Mouse (Mus musculus) embryonic facial prominence, embryonic 15.5 days (tissue): ENCODE results near the gene AC153137.1. TPM values are rescaled to one million over a fixed set of nuclear protein-coding genes. Genes with fewer than 3 reads are reported as not detected.
"Not testable (repeated sequence)": the region's sequence is repeated elsewhere in the genome, so short reads cannot be mapped to it uniquely, and the experiment has no call there.

Experiments used
- ATAC-seq: fragments of 200-750 bp; cut with Nextera tagmentation; 2 replicates; pipeline ENCODE4 v1.8.0; 2017; ENCODE audit warnings: low read depth, moderate TSS enrichment; ENCODE audit not compliant: insufficient number of reproducible peaks, low FRiP score, low TSS enrichment
- H3K27ac ChIP-seq: fragments of 300-500 bp; sonication (generic); replicated peaks from 2 replicates; pipeline ENCODE4 v1.5.1; 2015; ENCODE audit warnings: mild to moderate bottlenecking, inconsistent platforms
- H3K27me3 ChIP-seq: fragments of 300-500 bp; sonication (generic); 2 replicates; pipeline ENCODE4 v1.6.1; 2015; ENCODE audit warnings: inconsistent platforms
- H3K36me3 ChIP-seq: fragments of 300-500 bp; sonication (generic); 2 replicates; pipeline ENCODE4 v1.6.1; 2015; ENCODE audit warnings: mild to moderate bottlenecking, inconsistent platforms
- H3K4me1 ChIP-seq: fragments of 300-500 bp; sonication (generic); 2 replicates; pipeline ENCODE4 v1.6.1; 2015; ENCODE audit warnings: inconsistent platforms
- H3K4me2 ChIP-seq: fragments of 300-500 bp; sonication (generic); replicated peaks from 2 replicates; pipeline ENCODE4 v1.6.1; 2015; ENCODE audit warnings: mild to moderate bottlenecking, inconsistent platforms
- H3K4me3 ChIP-seq: fragments of 300-500 bp; sonication (generic); replicated peaks from 2 replicates; pipeline ENCODE4 v1.5.1; 2015; ENCODE audit warnings: mild to moderate bottlenecking, inconsistent platforms
- H3K9ac ChIP-seq: fragments of 300-500 bp; sonication (generic); 2 replicates; pipeline ENCODE4 v1.6.1; 2015; ENCODE audit warnings: inconsistent platforms
- H3K9me3 ChIP-seq: fragments of 300-500 bp; sonication (generic); replicated peaks from 2 replicates; pipeline ENCODE4 v1.6.1; 2016; ENCODE audit warnings: inconsistent platforms
- WGBS: fragments of 180-500 bp; shearing (Covaris S2); methylation state at CpG from one replicate; pipeline ENCODE4 v1.1.7; 2015; 5-methylcytosine and 5-hydroxymethylcytosine counted together
- polyA plus RNA-seq: library from polyadenylated mRNA; unstranded; fragments of >200 nt; fragmentation: Nextera tagmentation; extraction: Ambion mirVana; gene quantifications from 2 replicates; pipeline ENCODE4 v1.2.1, GENCODE M21; 2015

AC153137.1 gene
- polyA plus RNA-seq, result not detected in 2 replicates

DNA sequence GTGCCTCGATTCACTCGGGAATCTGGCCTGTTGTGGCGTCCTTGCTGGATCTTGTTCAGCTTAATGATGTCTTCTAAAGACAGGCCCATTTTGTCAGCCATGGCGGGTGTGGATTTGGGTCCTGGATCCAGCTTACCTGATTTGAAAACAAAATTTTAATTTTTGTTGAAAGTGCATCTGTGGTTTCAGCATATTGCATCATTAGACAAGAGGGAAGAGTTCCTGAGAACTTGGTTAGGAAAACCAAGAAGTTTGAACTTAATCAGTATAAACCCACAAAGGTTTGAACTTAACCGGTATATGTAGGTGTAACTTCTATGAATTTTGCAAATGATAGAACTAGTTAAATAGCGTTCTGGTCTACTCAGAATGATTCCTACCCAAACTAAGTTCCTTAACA lies at the start of gene AC153137.1:
AC153137.1 (minus strand) TSS at position 101 of the 400 bp plus-strand sequence.
- WGBS, result 88% methylated on average over 5 of the region's 6 CpGs
- H3K4me2 ChIP-seq, H3K36me3 ChIP-seq, H3K9ac ChIP-seq, H3K27me3 ChIP-seq, H3K4me3 ChIP-seq, ATAC-seq, H3K4me1 ChIP-seq, H3K27ac ChIP-seq, H3K9me3 ChIP-seq: not testable (repeated sequence)

DNA sequence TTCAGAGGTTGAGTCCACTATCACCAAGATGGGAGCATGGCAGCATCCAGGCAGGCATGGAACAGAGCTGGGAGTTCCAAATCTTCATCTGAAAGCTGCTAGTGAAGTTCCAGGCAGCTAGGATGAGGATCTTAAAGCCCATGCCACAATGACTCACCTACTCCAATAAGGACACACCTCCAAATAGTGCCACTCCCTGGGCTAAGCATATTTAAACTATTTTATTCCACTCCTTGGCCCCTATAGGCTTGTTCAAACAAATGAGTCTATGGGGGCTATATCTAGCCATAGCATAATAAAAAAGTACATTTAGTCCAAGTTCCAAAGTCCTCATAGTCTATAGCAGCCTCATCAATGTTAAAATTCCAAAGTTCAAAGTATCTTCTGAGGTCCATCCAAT lies 45.4 kb upstream of the AC153137.1 start:
- Histone ChIP-seq H3K27me3 (no peaks in the 10 kb centered on the region), H3K9ac (no peak overlapping the region), H3K4me1 (no peaks in the 10 kb centered on the region), H3K27ac (no peak overlapping the region), H3K4me2 (no peak overlapping the region), H3K4me3 (no peak overlapping the region), H3K36me3 (no peaks in the 10 kb centered on the region), H3K9me3 (no peaks in the 10 kb centered on the region)
- no peak for ATAC-seq

DNA sequence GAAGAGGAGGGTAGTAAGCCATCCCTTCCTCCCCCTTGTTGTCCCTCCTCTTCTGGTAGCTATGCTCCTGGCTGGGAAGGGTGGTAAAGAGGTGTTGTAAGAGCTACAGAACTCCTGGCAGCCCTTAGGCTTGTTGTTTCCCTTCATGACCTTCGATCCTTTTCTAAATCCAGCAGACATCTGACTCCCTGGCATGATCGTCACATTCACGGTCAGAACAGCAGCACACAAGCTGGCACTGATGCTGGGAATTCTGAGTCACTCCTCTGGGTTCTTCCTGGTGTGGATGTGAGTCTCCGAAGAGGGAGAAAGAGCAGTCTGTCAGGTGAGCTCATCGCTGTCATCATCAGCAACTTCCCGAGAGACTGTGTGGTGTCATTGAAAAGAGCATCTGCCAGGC lies 41.5 kb upstream of the AC153137.1 start:
- no peaks in the 10 kb centered on the region for H3K27me3 ChIP-seq
- no peak for ATAC-seq
- H3K4me3 ChIP-seq, result no peak overlapping the region
- H3K9me3 ChIP-seq, result no peaks in the 10 kb centered on the region
- H3K9ac ChIP-seq, result no peak overlapping the region
- H3K36me3 ChIP-seq, result no peaks in the 10 kb centered on the region
- no peak overlapping the region for H3K4me2 ChIP-seq
- H3K4me1 ChIP-seq, result no peaks in the 10 kb centered on the region
- H3K27ac ChIP-seq, result no peak overlapping the region
- WGBS, result 72% methylated on average over 6 of the region's 6 CpGs

DNA sequence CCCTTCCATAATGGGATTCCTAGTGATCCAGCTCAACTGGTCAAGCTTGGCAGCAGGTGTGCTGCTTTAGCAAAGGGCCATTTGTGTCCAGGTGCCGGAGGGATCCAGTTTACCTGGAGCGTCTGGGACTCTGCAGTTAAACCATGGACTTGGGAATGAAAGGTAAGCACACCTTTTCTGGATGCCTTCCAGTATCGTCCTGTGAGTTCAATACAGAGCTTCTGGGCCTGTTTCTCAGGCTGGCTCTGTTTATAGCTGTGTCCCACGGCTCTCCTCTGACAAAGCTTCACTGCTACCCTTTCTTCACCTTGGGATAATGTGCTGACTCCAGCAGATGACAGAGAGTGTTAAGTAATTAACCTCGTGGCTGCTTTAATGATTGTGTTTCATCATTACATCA lies 39.6 kb upstream of the AC153137.1 start:
- H3K9ac ChIP-seq, result no peak overlapping the region
- H3K27ac ChIP-seq, result no peak overlapping the region
- H3K36me3 ChIP-seq, result no peaks in the 10 kb centered on the region
- H3K4me2 ChIP-seq, result no peak overlapping the region
- 71% methylated on average over 5 of the region's 5 CpGs for WGBS
- H3K4me1 ChIP-seq, result no peaks in the 10 kb centered on the region
- no peaks in the 10 kb centered on the region for H3K9me3 ChIP-seq
- no peaks in the 10 kb centered on the region for H3K27me3 ChIP-seq
- ATAC-seq, result peak; percentile 29; the same call in 1 of the 2 replicates
- H3K4me3 ChIP-seq, result no peak overlapping the region

DNA sequence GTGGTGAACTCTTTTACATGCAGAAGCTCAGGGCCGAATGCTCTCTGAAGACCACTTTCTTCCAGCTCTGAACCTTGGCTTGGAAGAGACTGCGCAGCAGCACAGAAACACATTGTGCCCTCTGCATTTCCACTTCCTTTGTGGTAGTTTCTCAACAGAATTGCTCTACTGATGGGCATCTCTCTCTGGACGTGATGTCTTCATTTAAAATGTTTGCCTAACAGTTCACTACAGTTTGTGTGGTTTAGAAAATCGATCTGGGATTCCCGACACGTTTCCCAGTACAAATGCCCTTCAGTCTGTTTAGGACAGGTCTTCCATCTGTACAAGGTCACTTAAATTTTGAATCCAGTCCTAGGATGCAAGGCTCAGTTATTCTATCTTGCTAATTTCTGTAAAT lies 38.3 kb upstream of the AC153137.1 start:
- H3K9ac ChIP-seq, result no peak overlapping the region
- ATAC-seq, result no peak
- H3K4me2 ChIP-seq, result no peak overlapping the region
- H3K9me3 ChIP-seq, result no peaks in the 10 kb centered on the region
- 84% methylated on average over 6 of the region's 6 CpGs for WGBS
- no peaks in the 10 kb centered on the region for H3K36me3 ChIP-seq
- no peak overlapping the region for H3K4me3 ChIP-seq
- no peak overlapping the region for H3K27ac ChIP-seq
- no peaks in the 10 kb centered on the region for H3K27me3 ChIP-seq
- no peaks in the 10 kb centered on the region for H3K4me1 ChIP-seq

DNA sequence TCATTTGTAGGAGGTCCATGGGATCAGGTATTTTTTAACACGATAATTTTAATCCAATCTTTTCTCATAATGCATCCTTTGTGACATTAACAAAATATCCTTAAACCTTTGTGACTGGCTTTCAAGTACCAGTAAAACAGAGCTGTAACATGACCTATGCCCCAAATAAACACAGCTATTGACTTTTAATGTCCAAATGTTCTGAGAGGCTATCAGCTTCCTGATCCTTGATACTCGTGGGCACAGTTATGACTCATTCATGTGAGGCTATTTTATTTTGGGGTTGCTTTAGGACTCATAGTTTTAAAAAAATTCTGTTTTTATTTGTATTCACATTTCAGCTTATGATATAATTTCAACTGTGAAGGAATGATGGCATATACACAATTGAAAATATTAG lies 37.5 kb upstream of the AC153137.1 start:
- Histone ChIP-seq H3K27me3 (no peaks in the 10 kb centered on the region), H3K4me2 (no peak overlapping the region), H3K36me3 (no peaks in the 10 kb centered on the region), H3K27ac (no peak overlapping the region), H3K4me1 (no peaks in the 10 kb centered on the region), H3K4me3 (no peak overlapping the region), H3K9ac (no peak overlapping the region), H3K9me3 (no peaks in the 10 kb centered on the region)
- WGBS, result 56% methylated on average over 2 of the region's 2 CpGs
- no peak for ATAC-seq

DNA sequence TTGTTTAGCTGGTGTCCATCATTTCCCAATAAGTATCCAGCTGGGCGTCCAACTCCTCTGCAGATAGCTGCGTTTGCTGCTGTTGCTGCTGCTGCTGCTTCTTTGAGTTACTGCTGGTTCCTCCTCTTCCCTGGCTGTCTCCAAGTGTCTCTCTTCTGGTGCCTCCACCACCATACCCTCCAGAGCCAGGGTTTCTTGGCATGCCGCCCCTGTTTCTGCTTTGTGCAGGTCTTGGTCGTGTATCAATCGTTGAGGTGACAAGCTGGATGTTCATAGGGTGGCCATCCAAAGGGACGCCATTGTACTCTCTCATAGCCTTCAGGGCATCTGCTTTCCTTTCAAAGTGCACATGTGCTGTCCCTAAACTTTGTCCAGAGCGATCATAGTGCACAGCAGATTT lies 529 bp downstream of the AC153137.1 start:
- H3K4me3 ChIP-seq, H3K9ac ChIP-seq, H3K36me3 ChIP-seq, H3K27me3 ChIP-seq, H3K27ac ChIP-seq, H3K4me2 ChIP-seq, ATAC-seq, H3K4me1 ChIP-seq, H3K9me3 ChIP-seq: not testable (repeated sequence)
- WGBS, result 86% methylated on average over 7 of the region's 7 CpGs

DNA sequence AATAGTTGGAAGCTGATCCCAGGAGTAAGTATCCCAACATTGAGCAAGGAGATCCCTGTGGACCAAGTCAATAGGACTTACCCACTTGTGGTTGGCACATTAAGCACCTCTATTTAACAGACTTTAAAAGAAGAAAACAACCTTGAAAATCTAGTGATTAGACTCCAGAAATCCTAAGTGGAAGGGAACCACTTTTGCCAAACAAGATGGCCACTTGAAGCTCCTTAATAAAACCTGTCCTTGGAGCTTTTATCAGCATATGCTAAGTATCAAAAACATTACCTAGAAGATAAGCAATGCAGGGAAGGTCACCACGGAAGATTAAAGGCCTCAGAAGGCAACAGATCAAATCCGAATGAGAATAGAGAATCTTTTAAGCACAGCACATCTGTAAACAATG lies 26.0 kb downstream of the AC153137.1 start:
- H3K4me3 ChIP-seq, result no peak overlapping the region
- H3K27me3 ChIP-seq, result no peaks in the 10 kb centered on the region
- no peak overlapping the region for H3K4me2 ChIP-seq
- no peaks in the 10 kb centered on the region for H3K9me3 ChIP-seq
- 71% methylated on average over 2 of the region's 2 CpGs for WGBS
- peaks cover under 1% of the 10 kb centered on the region; the same call in 1 of the 2 replicates for H3K4me1 ChIP-seq
- H3K36me3 ChIP-seq, result no peaks in the 10 kb centered on the region
- ATAC-seq, result no peak
- H3K27ac ChIP-seq, result no peak overlapping the region
- H3K9ac ChIP-seq, result no peak overlapping the region

DNA sequence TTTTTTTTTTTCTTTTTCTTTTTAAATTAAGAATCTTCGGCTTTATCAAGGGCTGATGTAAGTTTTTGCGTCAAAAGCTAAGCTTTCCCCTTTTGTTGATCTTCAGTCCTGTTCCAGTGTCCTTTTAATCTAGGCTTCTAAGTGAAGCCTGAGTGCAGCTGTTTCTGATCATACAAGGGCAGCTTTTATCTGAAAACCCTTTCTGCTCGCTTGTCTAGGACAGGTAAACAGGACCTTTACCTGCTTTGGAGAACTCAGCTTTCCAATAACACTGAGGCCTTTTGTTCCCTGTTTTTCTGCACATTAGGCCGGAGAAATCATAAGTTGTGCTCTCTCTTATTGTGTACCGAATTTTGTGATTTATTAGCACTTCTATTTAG lies 27.3 kb downstream of the AC153137.1 start:
- Histone ChIP-seq H3K9ac (peak overlapping the region; percentile 61), H3K4me2 (peak overlapping the region; percentile 59), H3K36me3 (no peaks in the 10 kb centered on the region), H3K9me3 (no peaks in the 10 kb centered on the region), H3K27ac (peak overlapping the region; percentile 99), H3K4me1 (peaks cover 2% of the 10 kb centered on the region; the same call in 1 of the 2 replicates), H3K4me3 (peak overlapping the region; percentile 87), H3K27me3 (no peaks in the 10 kb centered on the region)
- 35% methylated on average over 5 of the region's 5 CpGs for WGBS
- ATAC-seq, result no peak

DNA sequence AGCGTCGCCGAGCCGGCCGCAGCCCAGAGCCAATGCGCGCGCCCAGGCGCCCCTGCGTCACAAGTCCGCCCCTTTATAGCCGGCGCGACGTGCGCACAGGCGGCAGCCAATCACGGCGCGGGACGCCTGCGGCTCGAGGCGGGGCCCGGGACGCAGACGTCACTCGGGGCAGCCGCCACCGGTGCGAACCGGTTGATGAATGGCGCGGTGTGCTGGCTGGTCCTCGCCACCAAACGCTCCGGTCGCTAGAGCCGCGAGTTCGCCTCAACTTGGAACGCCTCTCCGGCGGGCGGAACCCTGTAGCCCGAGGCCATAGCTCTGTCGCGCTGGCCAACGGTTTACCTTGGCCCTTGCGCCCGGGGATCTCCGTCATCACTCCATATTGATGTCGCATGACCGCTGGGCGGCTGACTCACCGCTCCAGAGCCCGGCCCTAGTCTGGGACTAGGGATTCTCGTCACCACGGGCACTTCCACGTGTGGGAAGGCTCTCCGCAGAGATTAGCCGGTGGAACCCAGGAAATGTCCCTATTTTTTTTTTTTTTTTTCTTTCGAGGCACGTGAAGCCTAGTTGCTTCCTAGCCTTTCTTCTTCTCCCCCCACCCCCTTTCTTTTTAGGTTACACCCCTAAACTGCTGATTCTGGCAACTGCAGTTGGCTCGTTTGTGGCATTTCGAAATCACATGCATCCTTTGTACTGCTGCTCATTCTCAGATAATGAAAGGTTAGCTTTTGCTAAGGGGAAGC lies 27.9 kb downstream of the AC153137.1 start:
- peak overlapping the region; percentile 61 for H3K9ac ChIP-seq
- WGBS, result under 1% methylated on average over 64 of the region's 66 CpGs
- peak overlapping the region; percentile 99 for H3K27ac ChIP-seq
- peak overlapping the region; percentile 59 for H3K4me2 ChIP-seq
- H3K4me1 ChIP-seq, result peaks cover 2% of the 10 kb centered on the region; the same call in 1 of the 2 replicates
- H3K27me3 ChIP-seq, result no peaks in the 10 kb centered on the region
- H3K36me3 ChIP-seq, result peaks cover 4% of the 10 kb centered on the region; the same call in 1 of the 2 replicates
- no peaks in the 10 kb centered on the region for H3K9me3 ChIP-seq
- peak; percentile 99 for ATAC-seq
- peak overlapping the region; percentile 87 for H3K4me3 ChIP-seq

DNA sequence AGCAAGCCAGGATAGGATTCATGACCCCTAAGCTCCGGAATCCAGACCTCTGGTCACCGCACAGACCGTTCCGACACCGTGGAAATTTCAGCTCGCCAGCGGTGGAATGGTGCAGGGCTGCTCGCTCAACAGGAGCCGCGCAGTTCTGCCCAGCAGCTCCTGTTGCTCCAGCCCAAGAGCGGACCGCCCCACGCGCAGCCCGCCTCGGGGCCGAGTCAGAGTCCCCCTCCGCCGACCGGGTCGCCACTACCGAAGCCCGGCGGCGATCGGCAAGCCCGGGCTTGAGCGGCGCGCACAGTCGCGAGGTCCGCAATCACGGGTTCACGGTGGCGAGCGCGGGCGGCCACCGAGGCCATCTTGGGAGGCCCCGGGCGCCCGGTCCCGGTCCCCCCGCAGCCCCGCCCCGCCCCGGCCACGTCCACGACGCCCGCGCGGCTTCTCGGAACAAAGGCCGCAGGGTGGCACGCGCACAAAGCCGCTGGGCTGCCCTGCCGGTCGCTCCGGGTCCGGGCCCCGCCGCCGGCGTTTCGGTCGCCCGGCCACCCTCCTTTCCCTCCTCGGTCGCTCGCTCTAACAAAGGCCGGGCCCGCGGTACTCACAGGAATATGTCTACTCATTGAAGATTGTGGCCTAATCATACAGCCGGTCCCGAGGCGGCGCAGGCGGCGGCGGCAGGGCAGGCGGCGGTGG lies 28.7 kb downstream of the AC153137.1 start:
- Histone ChIP-seq H3K4me1 (peaks cover 2% of the 10 kb centered on the region; the same call in 1 of the 2 replicates), H3K9ac (peak overlapping the region; percentile 90), H3K9me3 (no peaks in the 10 kb centered on the region), H3K27me3 (no peaks in the 10 kb centered on the region), H3K4me2 (peak overlapping the region; percentile 59), H3K4me3 (peak overlapping the region; percentile 87), H3K27ac (peak overlapping the region; percentile 99), H3K36me3 (peaks cover 12% of the 10 kb centered on the region)
- peak; percentile 74 for ATAC-seq
- under 1% methylated on average over 68 of the region's 85 CpGs for WGBS
